Mouse (Mus musculus) CH12.LX (cell line): ENCODE data around the gene H1foo. TPM values are rescaled to one million over a fixed set of nuclear protein-coding genes. Genes with fewer than 3 reads are reported as not detected.

Experiments
- DNase-seq: peaks from one replicate; pipeline ENCODE4 v3.0.0-alpha.2; 2013; ENCODE audit errors: extremely low read depth
- H3K27ac ChIP-seq: 2 replicates; pipeline ENCODE4 v1.5.1; 2012; ENCODE audit warnings: low read depth, mild to moderate bottlenecking, control low read depth, moderate library complexity; ENCODE audit not compliant: insufficient read depth
- H3K27me3 ChIP-seq: replicated peaks from 2 replicates; pipeline ENCODE3; 2012; ENCODE audit warnings: inconsistent platforms
- H3K36me3 ChIP-seq, 2 experiments: replicated peaks in 1 of 2; 2 replicates each; pipeline versions ENCODE3 to v1.6.1; 2012; ENCODE audit warnings: inconsistent platforms in 1 of 2, low read length in 1 of 2, mild to moderate bottlenecking in 1 of 2, mixed read lengths in 1 of 2, moderate library complexity in 1 of 2; ENCODE audit not compliant: control insufficient read depth in 1 of 2, insufficient read depth in 1 of 2
- H3K4me1 ChIP-seq, 2 experiments: 2 replicates each; pipeline ENCODE4 v1.6.1; 2012; ENCODE audit warnings: inconsistent platforms in 1 of 2, moderate library complexity in 1 of 2; ENCODE audit not compliant: insufficient read depth in 2 of 2, control insufficient read depth in 1 of 2
- H3K4me2 ChIP-seq: 2 replicates; pipeline ENCODE4 v1.6.1; 2012; ENCODE audit warnings: low read depth, mild to moderate bottlenecking, control low read depth; ENCODE audit not compliant: poor library complexity, insufficient read depth, severe bottlenecking
- H3K4me3 ChIP-seq, 3 experiments: fragments of 150-350 bp in 1 of 3; sonication (generic) in 1 of 3; replicated peaks in 1 of 3; 2 replicates each; pipeline versions ENCODE3 to v1.5.1; 2011 to 2012; ENCODE audit warnings: low read depth in 2 of 3, low read length in 2 of 3, mild to moderate bottlenecking in 2 of 3, moderate library complexity in 2 of 3, control low read depth in 1 of 3, improper control_type of control experiment in 1 of 3, inconsistent platforms in 1 of 3, mixed read lengths in 1 of 3; ENCODE audit not compliant: poor library complexity in 1 of 3
- H3K79me2 ChIP-seq: replicated peaks from 2 replicates; pipeline ENCODE4 v1.6.1; 2012; ENCODE audit warnings: mild to moderate bottlenecking, moderate library complexity; ENCODE audit not compliant: control insufficient read depth, poor library complexity, insufficient read depth, severe bottlenecking; ENCODE audit errors: extremely low read depth
- H3K9ac ChIP-seq: 2 replicates; pipeline ENCODE4 v1.6.1; 2012; ENCODE audit warnings: low read depth, mild to moderate bottlenecking, control low read depth, moderate library complexity; ENCODE audit not compliant: insufficient read depth
- H3K9me3 ChIP-seq: replicated peaks from 2 replicates; pipeline ENCODE3; 2012; ENCODE audit warnings: low read length, inconsistent platforms, mixed read lengths
- BHLHE40 ChIP-seq: IDR thresholded peaks from 2 replicates; pipeline ENCODE4 v1.6.1; 2011; ENCODE audit warnings: mild to moderate bottlenecking, low read depth, low read length, improper control_type of control experiment
- CHD2 ChIP-seq: IDR thresholded peaks from 2 replicates; pipeline ENCODE4 v1.6.1; 2011; ENCODE audit warnings: low read length, improper control_type of control experiment
- CTCF ChIP-seq, 2 experiments: IDR thresholded peaks in 1 of 2; conservative IDR thresholded peaks in 1 of 2; 2 replicates each; pipeline ENCODE4 v1.5.1; 2011 to 2012; ENCODE audit warnings: low read depth in 2 of 2, low read length in 2 of 2, improper control_type of control experiment in 1 of 2, inconsistent platforms in 1 of 2, mild to moderate bottlenecking in 1 of 2, moderate library complexity in 1 of 2
- E2F4 ChIP-seq: IDR thresholded peaks from 2 replicates; pipeline ENCODE4 v1.6.1; 2011; ENCODE audit warnings: low read depth, low read length, improper control_type of control experiment; ENCODE audit not compliant: insufficient replicate concordance
- EP300 ChIP-seq: IDR thresholded peaks from 2 replicates; pipeline ENCODE4 v1.6.1; 2011; ENCODE audit warnings: low read length, improper control_type of control experiment
- ETS1 ChIP-seq: conservative IDR thresholded peaks from 2 replicates; pipeline ENCODE4 v1.6.1; 2012; ENCODE audit warnings: low read depth, mild to moderate bottlenecking, inconsistent platforms, low read length, improper control_type of control experiment, moderate library complexity
- IRF4 ChIP-seq: IDR thresholded peaks from 2 replicates; pipeline ENCODE4 v1.6.1; 2014; ENCODE audit warnings: low read depth, mild to moderate bottlenecking, inconsistent platforms, low read length, improper control_type of control experiment
- JUN ChIP-seq: IDR thresholded peaks from 2 replicates; pipeline ENCODE4 v1.6.1; 2011; ENCODE audit warnings: low read depth, mild to moderate bottlenecking, low read length, improper control_type of control experiment, moderate library complexity; ENCODE audit not compliant: insufficient read depth
- JUND ChIP-seq: conservative IDR thresholded peaks from 2 replicates; pipeline ENCODE4 v1.6.1; 2011; ENCODE audit warnings: low read depth, low read length, improper control_type of control experiment
- MAFK ChIP-seq: IDR thresholded peaks from 2 replicates; pipeline ENCODE4 v1.6.1; 2011; ENCODE audit warnings: low read length, improper control_type of control experiment; ENCODE audit not compliant: insufficient replicate concordance
- MAX ChIP-seq: IDR thresholded peaks from 2 replicates; pipeline ENCODE4 v1.6.1; 2011; ENCODE audit warnings: low read length, improper control_type of control experiment
- MAZ ChIP-seq: IDR thresholded peaks from 2 replicates; pipeline ENCODE4 v1.6.1; 2012; ENCODE audit warnings: low read depth, mild to moderate bottlenecking, inconsistent platforms, low read length, improper control_type of control experiment, moderate library complexity
- MEF2A ChIP-seq: IDR thresholded peaks from 2 replicates; pipeline ENCODE4 v1.6.1; 2014; ENCODE audit warnings: low read depth, mild to moderate bottlenecking, inconsistent platforms, low read length, improper control_type of control experiment, borderline replicate concordance
- MXI1 ChIP-seq: IDR thresholded peaks from 2 replicates; pipeline ENCODE4 v1.6.1; 2011; ENCODE audit warnings: mild to moderate bottlenecking, low read depth, low read length, improper control_type of control experiment
- MYC ChIP-seq: IDR thresholded peaks from 2 replicates; pipeline ENCODE4 v1.6.1; 2011; ENCODE audit warnings: low read depth, mild to moderate bottlenecking, improper control_type of control experiment, low read length
- NELFE ChIP-seq: IDR thresholded peaks from 2 replicates; pipeline ENCODE4 v1.6.1; 2011; ENCODE audit warnings: low read depth, low read length, improper control_type of control experiment
- NRF1 ChIP-seq: IDR thresholded peaks from 2 replicates; pipeline ENCODE4 v1.6.1; 2014; ENCODE audit warnings: low read depth, mild to moderate bottlenecking, inconsistent platforms, low read length, improper control_type of control experiment, moderate library complexity
- POLR2A ChIP-seq: IDR thresholded peaks from 2 replicates; pipeline ENCODE4 v1.6.1; 2011; ENCODE audit warnings: low read depth, mild to moderate bottlenecking, improper control_type of control experiment, low read length
- POLR2AphosphoS2 ChIP-seq: IDR thresholded peaks from 2 replicates; pipeline ENCODE4 v1.6.1; 2011; ENCODE audit warnings: low read depth, low read length, improper control_type of control experiment
- RCOR1 ChIP-seq: conservative IDR thresholded peaks from 2 replicates; pipeline ENCODE4 v1.6.1; 2012; ENCODE audit warnings: low read depth, mild to moderate bottlenecking, inconsistent platforms, low read length, improper control_type of control experiment
- SIN3A ChIP-seq: IDR thresholded peaks from 2 replicates; pipeline ENCODE4 v1.6.1; 2012; ENCODE audit warnings: low read length, improper control_type of control experiment, inconsistent platforms
- TBP ChIP-seq: conservative IDR thresholded peaks from 2 replicates; pipeline ENCODE4 v1.6.1; 2011; ENCODE audit warnings: low read depth, low read length, improper control_type of control experiment
- TCF12 ChIP-seq: IDR thresholded peaks from 2 replicates; pipeline ENCODE4 v1.6.1; 2014; ENCODE audit warnings: low read depth, mild to moderate bottlenecking, inconsistent platforms, low read length, improper control_type of control experiment
- UBTF ChIP-seq: IDR thresholded peaks from 2 replicates; pipeline ENCODE4 v1.6.1; 2012; ENCODE audit warnings: low read depth, mild to moderate bottlenecking, inconsistent platforms, low read length, improper control_type of control experiment, moderate library complexity
- USF1 ChIP-seq: IDR thresholded peaks from 2 replicates; pipeline ENCODE4 v1.6.1; 2014; ENCODE audit warnings: low read depth, mild to moderate bottlenecking, inconsistent platforms, low read length, improper control_type of control experiment
- USF2 ChIP-seq: conservative IDR thresholded peaks from 2 replicates; pipeline ENCODE4 v1.6.1; 2011; ENCODE audit warnings: low read depth, low read length, improper control_type of control experiment
- ZNF384 ChIP-seq: IDR thresholded peaks from 2 replicates; pipeline ENCODE4 v1.6.1; 2012; ENCODE audit warnings: low read depth, low read length, improper control_type of control experiment, inconsistent platforms
- dilution Hi-C: fragments of 300-500 bp; cut with MboI; formaldehyde crosslinking; loops from 2 replicates; pipeline ENCODE4 v1.14.3; 2020; ENCODE audit warnings: low sequenced_read_pairs; ENCODE audit not compliant: extremely low pct_unique_long_range_greater_than_20kb, extremely low pct_ligation_motif_present
- in situ Hi-C: fragments of 300-500 bp; cut with MboI; formaldehyde crosslinking; loops from 3 replicates; pipeline ENCODE4 v1.14.3; 2019; ENCODE audit warnings: low sequenced_read_pairs, low pct_ligation_motif_present, low pct_unique_long_range_greater_than_20kb, mixed read lengths
- polyA plus RNA-seq: library from polyadenylated mRNA; unstranded; fragments of >175 nt; gene quantifications from 2 replicates; pipeline ENCODE4 v1.2.1, GENCODE M21; 2012; ENCODE audit warnings: low read depth; ENCODE audit not compliant: insufficient read length
- total RNA-seq, 2 experiments: library from RNA; depleted of rRNA; stranded (reverse); fragments of 300-350 nt in 1 of 2; fragments of >200 nt in 1 of 2; gene quantifications; 2 replicates each; pipeline ENCODE4 v1.2.3; 2012 to 2014

The H1foo gene
- total and polyA plus RNA-seq, 3 experiments, result 0.77 to 1.0 (median 0.89) TPM

DNA sequence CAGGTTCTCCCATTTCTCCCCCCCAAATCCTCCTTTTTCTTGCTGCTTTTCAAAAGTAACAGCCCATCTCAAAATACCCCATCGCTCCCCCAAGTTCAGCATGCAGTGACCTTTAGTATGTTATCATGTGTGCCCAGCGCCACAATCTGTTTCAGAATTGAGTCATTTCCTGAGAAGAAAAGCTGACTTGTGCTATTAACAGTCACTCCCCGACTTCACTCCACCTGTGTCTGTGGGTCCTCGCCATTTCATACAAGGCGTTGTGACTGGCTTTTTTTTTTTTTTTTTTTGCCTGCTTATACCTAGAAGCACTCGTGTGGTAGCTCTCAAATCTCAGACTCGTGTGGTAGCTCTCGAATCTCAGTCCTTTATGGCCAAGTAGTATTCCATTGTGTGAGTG is 895 bp downstream of the H1foo start:
- TF ChIP-seq MXI1 (peak; percentile 63; the same call in 1 of the 2 replicates), RCOR1 (0 out of 2 replicates have a peak, but pooled peaks have one; percentile 57), USF1 (no peak), EP300 (peak; percentile 91), JUN (peak; percentile 89), MEF2A (peak; percentile 91), TBP (peak; percentile 64), TCF12 (peak; percentile 89), NELFE (peak; percentile 49; the same call in 1 of the 2 replicates), ETS1 (peak; percentile 95), MAZ (peak; percentile 65; the same call in 1 of the 2 replicates), UBTF (no peak), E2F4 (0 out of 2 replicates have a peak, but pooled peaks have one; percentile 41), USF2 (no peak), BHLHE40 (peak; percentile 95), SIN3A (peak; percentile 69), POLR2A (0 out of 2 replicates have a peak, but pooled peaks have one; percentile 25), CHD2 (peak; percentile 69; the same call in 1 of the 2 replicates), POLR2AphosphoS2 (no peak), JUND (peak; percentile 96), MYC (peak; percentile 93), MAX (peak; percentile 65; the same call in 1 of the 2 replicates), ZNF384 (peak; percentile 97), MAFK (peak; percentile 86), CTCF (conservative IDR thresholded peaks at IDR 0.05 in 1 of 2, IDR thresholded peaks at IDR 0.05 in 1 of 2; ENCODE audit: low read depth in 2 of 2, low read length in 2 of 2) (no peak), NRF1 (no peak), IRF4 (peak; percentile 98)
- no peaks in the 10 kb centered on the region for H3K79me2 ChIP-seq
- peaks cover 43 to 70% of the 10 kb centered on the region in 2 experiments for H3K4me1 ChIP-seq
- peak overlapping the region; percentile 96 for H3K27ac ChIP-seq
- peak overlapping the region; percentile 67 for H3K9ac ChIP-seq
- H3K36me3 ChIP-seq, result no peaks in the 10 kb centered on the region
- peak; percentile 78 for DNase-seq
- H3K27me3 ChIP-seq, result no peaks in the 10 kb centered on the region
- H3K4me3 ChIP-seq, result no peak overlapping the region
- in situ Hi-C loops (no loop called here), dilution Hi-C loops (no loop called here)
- no peaks in the 10 kb centered on the region for H3K9me3 ChIP-seq
- H3K4me2 ChIP-seq, result peak overlapping the region; percentile 72
